Mouse (Mus musculus) kidney, postnatal 0 days (tissue): Measurements from ENCODE around the gene Als2cr12. TPM values are rescaled to one million over a fixed set of nuclear protein-coding genes. Genes with fewer than 3 reads are reported as not detected.
A peak's percentile ranks its signal among the peaks of the same experiment; 100 is the strongest.
"Not testable (repeated sequence)": the region's sequence is repeated elsewhere in the genome, so short reads cannot be mapped to it uniquely, and the experiment has no call there.

Experiments used
- ATAC-seq: fragments of 200-750 bp; cut with Nextera tagmentation; replicated peaks from 2 replicates; pipeline ENCODE4 v1.8.0; 2017; ENCODE audit warnings: low read depth, moderate number of reproducible peaks, moderate TSS enrichment, moderate library complexity; ENCODE audit not compliant: low FRiP score
- DNase-seq: peaks from one replicate; pipeline ENCODE4 v3.0.0-alpha.2; 2016; ENCODE audit warnings: low spot score
- H3K27ac ChIP-seq: fragments of 300-500 bp; sonication (generic); 2 replicates; pipeline ENCODE4 v1.5.1; 2014; ENCODE audit warnings: mild to moderate bottlenecking
- H3K27me3 ChIP-seq: fragments of 300-500 bp; sonication (generic); 2 replicates; pipeline ENCODE4 v1.6.1; 2014; ENCODE audit warnings: low read length, mixed read lengths; ENCODE audit not compliant: insufficient read depth
- H3K36me3 ChIP-seq: fragments of 300-500 bp; sonication (generic); 2 replicates; pipeline ENCODE4 v1.6.1; 2014; ENCODE audit warnings: low read length, mixed read lengths; ENCODE audit not compliant: insufficient read depth
- H3K4me1 ChIP-seq: fragments of 300-500 bp; sonication (generic); replicated peaks from 2 replicates; pipeline ENCODE4 v1.6.1; 2014; ENCODE audit warnings: antibody characterized with exemption, low read length, mixed read lengths; ENCODE audit not compliant: insufficient read depth
- H3K4me2 ChIP-seq: fragments of 300-500 bp; sonication (generic); 2 replicates; pipeline ENCODE4 v1.6.1; 2014; ENCODE audit warnings: mild to moderate bottlenecking, low read length, moderate library complexity, mixed read lengths
- H3K4me3 ChIP-seq: fragments of 300-500 bp; sonication (generic); replicated peaks from 2 replicates; pipeline ENCODE4 v1.5.1; 2014; ENCODE audit warnings: low read depth, low read length
- H3K9ac ChIP-seq: fragments of 300-500 bp; sonication (generic); 2 replicates; pipeline ENCODE4 v1.6.1; 2014; ENCODE audit warnings: low read depth, low read length
- H3K9me3 ChIP-seq: fragments of 300-500 bp; sonication (generic); replicated peaks from 2 replicates; pipeline ENCODE4 v1.6.1; 2016; ENCODE audit warnings: low read length, inconsistent platforms, mixed read lengths
- CTCF ChIP-seq: IDR thresholded peaks from 2 replicates; pipeline ENCODE4 v1.5.1; 2016; ENCODE audit warnings: antibody characterized with exemption, low read depth, mild to moderate bottlenecking, moderate library complexity
- WGBS: fragments of 180-500 bp; shearing (Covaris S2); extraction: QIAGEN DNeasy Blood & Tissue Kit; methylation state at CpG from one replicate; pipeline ENCODE4 v1.1.7; 2014; 5-methylcytosine and 5-hydroxymethylcytosine counted together
- polyA plus RNA-seq: library from polyadenylated mRNA; unstranded; fragments of >200 nt; fragmentation: Nextera tagmentation; extraction: Ambion mirVana; gene quantifications from 2 replicates; pipeline ENCODE4 v1.2.1, GENCODE M21; 2015

Als2cr12 gene
- polyA plus RNA-seq, 1 experiment from 2014 or later, result 0.92 TPM

DNA sequence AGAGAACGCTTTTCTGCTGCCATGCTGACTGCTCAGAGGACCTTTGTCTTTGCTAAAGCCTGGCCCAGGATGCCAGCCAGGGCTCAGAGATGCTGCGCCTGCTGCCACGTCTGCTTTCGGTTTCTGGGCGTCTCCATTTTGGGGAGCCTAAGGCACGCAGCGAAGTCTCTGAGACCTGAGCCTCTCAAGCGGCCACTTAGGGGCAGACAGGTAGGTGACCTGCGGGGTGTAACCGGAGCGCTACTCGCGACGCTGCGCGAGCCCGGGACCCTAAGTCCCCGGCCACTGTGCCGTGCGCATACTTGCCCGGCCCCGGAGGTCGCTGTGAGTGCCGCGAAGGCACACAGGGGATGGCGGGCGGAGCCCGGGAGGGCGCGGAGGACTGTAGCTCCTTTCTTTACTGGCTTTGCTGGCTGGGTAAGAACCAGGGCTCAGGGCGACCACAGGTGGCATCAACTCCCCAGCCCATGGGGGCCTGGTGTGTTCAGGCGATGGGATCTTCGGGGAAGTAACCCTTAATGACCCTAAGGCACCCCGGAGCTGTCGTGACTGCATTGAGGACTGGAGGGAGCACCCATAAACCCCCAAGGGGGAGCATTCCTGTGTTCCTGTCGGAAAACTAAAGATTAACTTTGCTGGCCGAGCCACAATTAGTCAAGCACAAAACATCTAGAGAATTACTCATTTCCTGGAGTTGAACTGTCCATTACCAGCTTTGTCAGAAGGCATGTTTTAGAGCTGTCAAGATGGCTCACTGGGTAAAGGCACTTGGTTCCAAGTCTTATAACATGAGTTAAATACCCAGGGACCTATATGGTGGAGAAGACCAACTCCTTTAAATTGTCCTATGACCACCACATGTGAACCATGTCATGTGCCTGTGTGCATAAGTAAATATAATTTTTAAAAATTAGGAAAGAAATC lies 43.0 kb downstream of the Als2cr12 start:
- Histone ChIP-seq H3K4me3 (peak overlapping the region; percentile 70), H3K27me3 (no peaks in the 10 kb centered on the region), H3K9me3 (no peaks in the 10 kb centered on the region), H3K4me1 (no peaks in the 10 kb centered on the region), H3K36me3 (no peaks in the 10 kb centered on the region), H3K4me2 (peak overlapping the region; percentile 76), H3K27ac (peak overlapping the region; percentile 82), H3K9ac (peak overlapping the region; percentile 82)
- ATAC-seq, result peak; percentile 80
- no peak for TF ChIP-seq CTCF
- DNase-seq, result peak; percentile 43
- WGBS, result under 1% methylated on average over 36 of the region's 37 CpGs

DNA sequence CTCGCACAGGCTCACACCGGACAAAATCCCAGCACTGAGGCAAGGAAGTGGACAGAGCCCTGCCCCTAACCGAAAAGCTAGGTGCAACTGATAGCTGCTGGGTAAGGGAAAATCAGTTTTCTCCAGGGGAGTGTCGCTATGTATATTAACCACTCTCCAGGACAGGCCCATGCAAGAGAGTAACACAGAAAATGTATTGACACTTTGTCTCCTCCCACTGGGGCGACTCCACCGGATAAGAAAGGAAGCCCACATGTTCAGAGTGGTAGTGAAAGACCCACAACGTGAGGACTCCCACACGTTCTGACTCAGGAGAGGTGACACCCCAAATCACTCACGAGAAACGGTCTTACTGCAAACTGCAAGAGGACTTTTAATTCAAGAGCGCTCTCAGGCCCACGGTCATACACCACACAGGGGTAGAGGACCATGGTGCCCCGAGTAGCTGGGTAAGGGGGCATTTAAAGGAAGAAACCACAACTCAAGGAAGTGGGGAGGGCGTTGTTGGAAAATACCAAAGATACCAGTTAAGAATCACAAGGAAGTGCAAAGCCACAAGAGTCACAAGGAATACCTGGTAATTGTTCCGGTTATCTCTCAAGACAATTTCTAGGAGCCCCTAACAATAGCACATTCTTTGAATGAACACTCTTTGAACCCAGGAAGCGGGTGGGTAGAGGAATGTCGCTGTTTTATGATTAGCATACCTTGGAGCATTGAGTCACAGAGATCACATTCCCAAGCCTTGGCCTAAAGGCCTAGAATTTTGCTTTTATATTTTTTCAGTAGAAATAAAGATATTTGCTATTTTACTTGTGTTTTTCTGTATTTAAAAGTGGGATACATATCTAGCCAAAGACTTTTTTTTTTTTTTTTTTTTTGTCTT lies 44.0 kb downstream of the Als2cr12 start:
- peak; percentile 5 for DNase-seq
- peak overlapping the region; percentile 76 for H3K4me2 ChIP-seq
- H3K27ac ChIP-seq, result peak overlapping the region; percentile 82
- H3K9me3 ChIP-seq, H3K36me3 ChIP-seq, H3K4me1 ChIP-seq, ATAC-seq, H3K27me3 ChIP-seq: not testable (repeated sequence)
- H3K9ac ChIP-seq, result peak overlapping the region; percentile 82; the same call in 1 of the 2 replicates
- WGBS, result 74% methylated on average over 17 of the region's 17 CpGs
- peak overlapping the region; percentile 70 for H3K4me3 ChIP-seq

DNA sequence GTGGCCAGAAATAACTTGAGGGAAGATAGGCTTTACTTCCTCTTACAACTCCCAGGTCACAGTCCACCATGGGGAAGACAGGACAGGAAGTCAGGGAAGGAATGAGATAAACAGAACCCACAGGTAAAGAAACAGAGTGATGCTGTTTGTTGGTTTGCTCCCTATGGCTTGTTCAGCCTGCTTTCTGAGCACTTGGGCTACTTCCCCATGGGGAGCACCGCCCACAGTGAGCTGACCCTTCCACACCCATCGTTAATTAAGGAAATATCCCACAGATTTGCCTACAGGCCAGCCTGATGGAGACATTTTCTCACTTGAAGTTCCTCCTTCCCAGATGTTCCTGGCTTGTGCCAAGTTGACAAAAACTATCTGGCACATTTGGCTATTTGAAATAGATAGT lies 66.9 kb downstream of the Als2cr12 start:
- H3K27ac ChIP-seq, DNase-seq, H3K36me3 ChIP-seq, ATAC-seq, H3K9me3 ChIP-seq, H3K4me3 ChIP-seq, H3K27me3 ChIP-seq, H3K9ac ChIP-seq, H3K4me1 ChIP-seq, H3K4me2 ChIP-seq: not testable (repeated sequence)
- 78% methylated on average over 1 of the region's 2 CpGs for WGBS

DNA sequence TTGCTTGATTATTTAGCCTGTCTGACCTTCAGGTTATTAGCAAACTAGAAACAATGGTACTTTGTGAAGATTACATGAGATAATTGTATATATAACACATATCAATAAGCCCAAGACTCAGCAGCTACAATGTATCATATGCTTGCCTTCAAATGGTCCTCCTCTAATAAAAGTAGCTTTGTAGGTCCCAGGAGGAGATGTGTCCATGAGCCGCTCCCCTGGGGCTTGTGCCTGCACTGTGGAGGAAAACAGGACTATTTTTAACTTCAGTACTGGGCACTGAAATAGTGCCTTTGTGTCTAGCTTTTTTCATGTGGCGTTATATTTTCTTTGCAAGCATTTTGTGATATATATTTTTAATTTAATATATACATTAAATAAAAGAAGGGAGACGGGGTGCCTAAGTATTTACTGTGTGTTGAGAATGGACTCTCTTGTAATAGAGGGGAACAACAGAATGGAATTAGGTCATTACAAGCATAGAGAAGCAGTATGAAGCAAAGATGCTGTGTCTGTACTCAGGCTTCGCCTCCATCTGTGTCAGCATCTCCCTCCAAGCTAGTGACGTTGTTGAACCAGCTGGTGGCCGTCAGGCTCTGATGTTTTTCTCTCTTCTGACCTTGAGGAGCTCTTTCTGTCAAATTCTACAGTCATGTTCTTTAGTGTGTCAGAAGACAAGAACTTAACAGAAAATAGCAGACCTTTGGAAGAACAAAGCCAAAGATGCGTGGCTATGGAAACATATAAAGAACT lies 73.6 kb downstream of the Als2cr12 start:
- Histone ChIP-seq H3K9ac (no peak overlapping the region), H3K36me3 (no peaks in the 10 kb centered on the region), H3K9me3 (no peaks in the 10 kb centered on the region), H3K4me2 (no peak overlapping the region), H3K4me1 (no peaks in the 10 kb centered on the region), H3K4me3 (no peak overlapping the region), H3K27me3 (no peaks in the 10 kb centered on the region), H3K27ac (no peak overlapping the region)
- ATAC-seq (no peak), DNase-seq (peak; percentile 59)
- WGBS, result 59% methylated on average over 7 of the region's 7 CpGs
- TF ChIP-seq CTCF, result no peak

DNA sequence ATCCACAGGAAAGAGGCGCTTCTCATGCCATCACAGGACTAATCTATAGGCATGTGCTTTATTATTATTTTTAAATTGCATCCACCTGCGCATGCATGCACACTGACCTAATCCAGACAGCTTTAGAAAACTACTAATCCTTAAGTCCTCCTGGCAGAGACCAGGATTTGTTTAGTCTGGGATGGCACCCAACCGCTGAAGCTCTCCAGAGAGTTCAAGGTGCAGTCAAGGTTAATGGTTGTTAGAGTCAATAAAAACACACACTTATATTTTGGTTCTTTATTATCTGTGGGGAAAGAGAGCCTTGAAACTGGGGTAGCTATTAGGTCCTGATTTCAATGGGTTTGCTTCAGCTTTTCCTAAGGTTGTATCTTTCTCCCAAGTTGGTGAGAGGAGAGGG lies 74.5 kb downstream of the Als2cr12 start:
- no peak overlapping the region for H3K27ac ChIP-seq
- DNase-seq (no peak), ATAC-seq (no peak)
- H3K4me3 ChIP-seq, result no peak overlapping the region
- H3K4me2 ChIP-seq, result no peak overlapping the region
- WGBS, result 73% methylated on average over 3 of the region's 3 CpGs
- TF ChIP-seq CTCF, result no peak
- H3K9me3 ChIP-seq, result no peaks in the 10 kb centered on the region
- H3K27me3 ChIP-seq, result no peaks in the 10 kb centered on the region
- no peaks in the 10 kb centered on the region for H3K4me1 ChIP-seq
- no peak overlapping the region for H3K9ac ChIP-seq
- H3K36me3 ChIP-seq, result no peaks in the 10 kb centered on the region

DNA sequence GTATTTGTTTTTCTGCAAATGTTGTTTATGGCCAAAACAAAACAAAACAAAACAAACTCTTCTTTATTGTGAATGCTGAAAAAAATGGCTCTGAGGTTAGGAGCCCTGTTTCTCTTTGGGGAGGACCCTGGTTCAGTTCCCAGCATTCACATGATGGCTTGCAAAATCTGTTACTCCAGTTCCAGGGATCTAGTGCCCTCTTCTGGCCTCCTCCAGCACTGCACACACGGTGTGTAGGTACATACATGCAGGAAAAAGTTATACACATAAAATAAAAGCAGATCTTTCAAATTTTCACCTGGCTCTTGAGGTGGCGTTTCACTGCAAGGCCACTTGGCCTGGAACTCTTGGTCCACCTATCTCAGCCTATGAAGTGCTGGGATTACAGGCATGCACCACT lies 77.0 kb downstream of the Als2cr12 start:
- DNase-seq (no peak), ATAC-seq (no peak)
- 85% methylated on average over 2 of the region's 2 CpGs for WGBS
- Histone ChIP-seq H3K4me3 (no peak overlapping the region), H3K27me3 (no peaks in the 10 kb centered on the region), H3K36me3 (no peaks in the 10 kb centered on the region), H3K4me2 (no peak overlapping the region), H3K4me1 (no peaks in the 10 kb centered on the region), H3K27ac (no peak overlapping the region), H3K9me3 (no peaks in the 10 kb centered on the region), H3K9ac (no peak overlapping the region)
- TF ChIP-seq CTCF, result peak; percentile 4; the same call in 1 of the 2 replicates
